Mouse (Mus musculus): ENCODE data around the gene Eid2.
A peak's percentile ranks its signal among the peaks of the same experiment; 100 is the strongest.
"Not testable (repeated sequence)": the region's sequence is repeated elsewhere in the genome, so short reads cannot be mapped to it uniquely, and the experiment has no call there.

Gene Eid2

DNA sequence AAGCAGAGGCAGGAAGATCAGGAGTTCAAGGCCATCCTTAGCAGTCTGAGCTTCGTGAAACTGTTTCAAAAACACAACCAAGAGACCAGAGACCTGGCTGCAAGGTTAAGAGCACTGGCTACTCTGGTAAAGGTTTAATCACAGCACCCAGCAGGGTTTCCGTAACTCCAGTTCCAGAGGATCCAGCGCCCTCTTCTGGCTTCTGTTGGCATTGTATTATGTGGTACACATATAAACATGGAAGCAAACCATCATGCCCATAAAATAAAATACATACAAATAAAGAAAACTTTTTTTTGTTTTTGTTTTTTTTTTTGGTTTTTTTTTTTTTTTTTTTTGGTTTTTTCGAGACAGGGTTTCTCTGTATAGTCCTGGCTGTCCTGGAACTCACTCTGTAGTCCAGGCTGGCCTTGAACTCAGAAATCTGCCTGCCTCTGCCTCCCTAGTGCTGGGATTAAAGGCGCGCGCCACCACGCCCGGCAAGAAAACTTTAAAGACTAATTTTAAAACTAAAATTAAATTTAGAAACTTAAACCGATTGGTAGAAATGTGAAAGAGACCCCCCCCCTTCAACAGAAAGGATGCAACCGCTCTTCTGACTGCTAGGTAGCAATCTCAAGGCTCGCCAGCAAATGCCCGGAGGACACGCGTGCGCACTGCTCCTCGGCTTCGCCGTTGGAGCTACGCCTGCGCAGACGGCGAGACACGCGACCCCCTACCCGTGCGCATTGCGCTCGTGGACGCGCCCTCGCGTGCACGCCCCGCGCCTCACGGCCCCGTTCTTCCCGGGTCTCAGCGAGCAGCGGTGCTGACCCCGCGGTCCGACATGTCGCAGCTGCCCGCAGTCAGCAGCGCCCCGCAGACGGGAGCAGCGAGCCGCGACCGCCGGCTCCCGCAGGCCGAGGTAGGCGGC, at the start of gene Eid2:
Eid2 (plus strand) TSS at position 753 of the 913 bp plus-strand sequence.
- DNase-seq (ENCODE audit: low read depth) = peak; percentile 59

DNA sequence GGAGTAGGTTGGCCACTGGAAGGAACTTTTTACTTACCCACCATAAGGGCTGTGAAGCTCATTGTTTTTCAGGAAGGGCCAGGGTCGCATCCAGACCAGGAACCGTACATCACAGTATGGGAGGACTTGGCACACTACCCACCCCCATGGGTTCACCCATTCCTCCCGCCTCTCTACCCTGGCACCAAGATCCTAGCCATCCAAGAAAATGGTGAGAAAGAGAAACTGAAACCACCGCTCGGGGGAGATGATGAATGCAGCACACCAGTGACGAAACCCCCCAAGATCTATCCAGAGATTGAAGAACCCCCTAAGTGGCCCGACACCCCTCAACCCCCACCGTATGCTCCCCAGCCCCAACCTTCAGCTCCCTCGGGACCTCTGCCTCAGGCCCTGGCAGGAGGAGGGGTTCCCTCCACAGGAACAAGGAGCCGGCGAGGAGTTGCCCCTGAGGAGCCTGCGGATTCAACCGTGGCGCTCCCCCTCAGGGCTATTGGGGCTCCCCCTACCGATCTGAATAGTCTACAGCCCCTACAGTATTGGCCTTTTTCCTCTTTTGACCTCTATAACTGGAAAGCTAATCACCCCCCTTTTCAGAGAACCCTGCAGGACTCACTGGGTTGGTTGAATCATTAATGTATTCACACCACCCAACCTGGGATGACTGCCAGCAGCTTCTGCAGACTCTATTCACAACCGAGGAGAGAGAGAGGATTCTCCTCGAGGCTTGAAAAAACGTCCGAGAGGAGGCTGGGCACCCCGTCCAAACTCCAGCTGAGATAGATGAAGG, 48.5 kb upstream of the Eid2 start:
- not testable (repeated sequence) for DNase-seq (ENCODE audit: low read depth)

DNA sequence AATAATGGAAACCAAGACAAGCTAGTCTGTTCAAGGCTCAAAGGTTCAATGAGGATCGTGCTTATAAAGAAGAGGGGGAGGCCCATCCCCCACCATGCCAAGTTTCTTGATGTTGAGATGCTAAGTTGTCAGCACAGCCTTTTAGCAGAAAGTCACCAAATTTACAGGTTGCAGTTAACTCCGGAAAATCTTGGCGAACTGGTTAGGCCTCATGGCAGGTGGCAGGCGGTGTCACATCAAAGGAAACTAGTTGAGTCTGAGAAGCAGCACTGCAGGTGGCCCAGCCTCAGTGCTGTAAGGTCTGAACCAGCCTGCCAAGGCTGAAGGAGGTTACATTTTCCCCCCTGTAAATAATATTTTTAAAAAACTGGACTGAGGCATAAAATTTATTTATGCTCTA, 40.8 kb upstream of the Eid2 start:
- not testable (repeated sequence) for DNase-seq (ENCODE audit: low read depth)

DNA sequence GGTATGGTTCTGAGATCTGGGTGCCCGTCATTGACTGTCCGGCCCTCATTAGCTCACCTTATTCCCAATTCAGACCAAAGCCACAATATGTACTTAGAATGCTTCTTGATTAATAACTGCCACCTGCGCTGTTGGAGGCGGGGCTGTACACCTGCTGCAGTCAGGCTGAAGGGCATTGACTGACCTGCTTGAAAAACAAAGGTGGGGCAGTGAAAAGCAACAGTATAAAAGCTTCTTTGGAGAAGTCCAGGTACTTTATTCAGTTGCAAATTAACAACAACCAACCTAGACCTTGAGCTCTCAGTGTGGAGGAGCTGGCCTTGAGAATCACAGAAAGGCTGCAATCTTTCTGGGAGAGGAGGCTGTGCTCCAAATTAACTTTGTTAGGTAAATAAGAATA, 40.3 kb upstream of the Eid2 start:
- not testable (repeated sequence) for DNase-seq (ENCODE audit: low read depth)

DNA sequence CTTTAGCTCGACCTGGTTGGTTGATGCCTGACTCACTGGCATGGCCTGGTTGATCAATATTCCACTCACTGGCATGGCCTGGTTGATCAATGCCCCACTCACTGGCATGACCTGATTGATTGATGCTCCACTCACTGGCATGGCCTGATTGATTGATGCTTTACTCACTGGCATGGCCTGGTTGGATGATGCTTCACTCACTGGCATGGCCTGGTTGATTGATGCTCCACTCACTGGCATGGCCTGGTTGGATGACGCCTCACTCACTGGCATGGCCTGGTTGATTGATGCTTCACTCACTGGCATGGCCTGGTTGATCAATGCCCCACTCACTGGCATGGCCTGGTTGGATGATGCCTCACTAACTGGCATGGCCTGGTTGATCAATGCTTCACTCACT, 23.7 kb upstream of the Eid2 start:
- DNase-seq (ENCODE audit: low read depth) = not testable (repeated sequence)

DNA sequence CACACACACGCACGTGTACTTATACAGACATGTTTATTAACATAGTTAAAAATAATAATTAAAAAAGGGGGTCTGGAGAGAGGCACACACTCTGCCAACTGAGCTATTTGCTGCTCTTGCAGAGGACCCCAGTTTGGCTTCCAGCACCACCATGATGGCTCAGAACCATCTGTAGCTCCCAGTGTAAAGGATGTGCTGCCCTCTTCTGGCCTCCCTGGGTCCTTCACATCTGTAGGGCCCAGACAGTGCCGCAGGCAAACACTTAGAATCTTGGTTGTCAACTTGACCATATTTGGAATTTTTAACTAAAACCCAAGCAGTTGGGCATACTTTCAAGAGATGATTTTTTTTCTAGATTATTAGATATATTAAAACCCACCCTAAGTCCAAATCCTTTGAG, 18.7 kb upstream of the Eid2 start:
- DNase-seq (ENCODE audit: low read depth) = no peak

DNA sequence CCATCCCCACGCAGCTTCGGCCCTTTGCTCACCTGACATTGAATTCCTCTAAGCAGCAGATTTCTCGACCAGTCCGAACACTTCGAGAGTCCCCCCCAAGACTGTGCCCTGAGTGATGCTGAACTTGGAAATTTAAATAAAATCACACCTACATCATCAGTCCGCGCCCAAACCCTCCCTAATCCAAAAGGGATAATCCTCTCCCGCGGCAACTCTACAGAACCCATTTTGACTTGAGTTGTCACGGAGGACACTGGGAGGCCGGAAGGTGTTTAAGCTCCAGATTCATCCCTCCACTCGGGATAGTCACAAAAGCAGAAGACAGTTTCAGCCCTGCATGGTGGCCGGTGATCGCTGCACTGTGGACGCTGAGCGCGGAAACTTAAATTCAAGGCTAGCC, 15.7 kb upstream of the Eid2 start:
- no peak for DNase-seq (ENCODE audit: low read depth)

DNA sequence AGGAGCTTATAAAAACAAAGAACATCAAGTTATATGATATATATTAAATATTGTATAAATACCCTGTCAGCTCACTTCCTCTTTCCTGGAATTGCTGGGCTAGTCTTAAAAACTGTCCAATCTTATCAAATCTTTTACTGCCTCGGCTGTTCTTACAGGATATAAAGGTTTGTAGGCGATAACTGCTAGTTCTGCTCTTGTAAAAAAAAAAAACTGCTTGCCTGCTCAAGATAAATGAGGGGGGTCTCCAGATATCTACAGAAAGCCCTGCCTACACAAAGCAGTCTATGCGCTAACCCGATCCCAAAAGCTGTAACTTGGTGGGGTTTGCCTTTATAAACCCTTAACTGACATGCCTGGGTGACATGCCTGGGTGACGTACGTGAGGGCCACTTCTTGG, 13.1 kb upstream of the Eid2 start:
- no peak for DNase-seq (ENCODE audit: low read depth)

DNA sequence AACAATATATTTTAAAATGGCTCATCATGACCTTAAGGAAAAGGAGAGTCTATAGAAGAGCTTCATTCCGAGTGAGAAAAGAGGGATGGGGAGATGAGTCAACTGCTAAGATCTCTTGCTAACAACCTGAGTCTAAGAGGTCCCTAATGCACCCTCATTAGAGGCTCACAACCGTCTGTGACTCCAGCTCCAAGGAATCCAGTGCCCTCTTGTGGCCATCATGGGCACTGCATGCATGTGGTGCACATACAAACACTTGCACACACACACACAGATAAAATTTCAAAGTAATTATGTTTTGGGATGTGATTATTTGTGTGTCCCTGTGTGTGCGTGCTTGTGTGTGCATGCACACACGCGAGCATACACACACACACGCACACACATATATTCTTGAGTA, 12.2 kb upstream of the Eid2 start:
- peak; percentile 39 for DNase-seq (ENCODE audit: low read depth)

DNA sequence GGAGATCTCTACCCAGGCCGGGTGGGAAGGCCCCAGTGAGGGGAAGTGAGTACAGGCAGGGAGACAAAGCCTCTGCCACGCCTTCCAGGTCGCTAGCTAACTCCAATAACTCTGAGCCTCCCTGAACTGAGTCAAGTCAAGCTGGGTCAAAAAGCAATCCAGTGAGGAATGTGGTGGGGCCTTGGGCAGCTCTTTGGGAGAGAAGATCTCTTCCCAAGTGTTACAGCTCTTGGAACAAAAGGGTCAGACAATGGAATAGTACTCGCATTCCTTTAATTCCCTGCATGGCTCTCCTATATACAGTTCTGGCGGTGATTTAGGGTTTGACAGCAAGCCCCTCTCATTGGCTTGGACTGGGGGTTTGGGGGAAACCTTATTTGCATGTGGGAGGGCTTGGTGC, 4.8 kb upstream of the Eid2 start:
- DNase-seq (ENCODE audit: low read depth) = no peak

DNA sequence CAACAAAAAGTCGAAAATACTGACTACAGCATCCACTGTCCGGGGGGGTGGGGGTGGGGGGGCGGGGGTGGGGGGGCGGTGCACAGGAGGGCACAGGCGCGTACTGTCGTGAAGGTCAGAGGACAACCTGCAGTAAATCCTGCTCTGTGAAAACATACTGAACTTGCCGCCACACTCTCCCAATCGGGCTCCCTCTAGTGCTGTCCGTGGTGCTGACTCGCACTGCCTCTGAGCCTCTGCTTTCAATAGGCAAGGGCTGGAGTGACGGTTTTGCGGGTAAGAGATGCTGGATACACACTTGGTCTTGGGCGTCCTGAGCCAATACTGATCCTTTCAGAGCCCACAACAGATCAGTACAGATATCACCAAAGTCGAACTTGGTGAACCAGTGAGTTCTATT, 3.9 kb upstream of the Eid2 start:
- DNase-seq (ENCODE audit: low read depth) = peak; percentile 73

DNA sequence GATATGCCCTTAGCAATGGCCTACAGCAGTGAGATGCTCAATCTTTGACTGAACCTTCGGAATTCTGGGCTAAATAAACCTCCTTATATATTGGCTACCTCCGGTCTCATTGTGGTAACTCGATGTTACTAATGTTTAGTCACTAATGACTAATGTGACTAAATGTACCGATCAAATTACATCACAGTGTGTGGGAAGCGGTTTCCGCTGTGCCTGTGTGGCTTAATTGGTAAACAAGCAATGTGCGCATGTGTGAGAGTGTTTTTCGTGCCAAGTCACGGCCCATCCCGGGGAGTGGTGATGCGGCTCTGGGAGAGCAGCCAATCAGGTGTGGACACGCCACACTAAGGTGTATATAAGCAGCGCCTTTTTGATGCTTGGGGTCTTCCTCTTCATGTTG, 2.3 kb upstream of the Eid2 start:
- no peak for DNase-seq (ENCODE audit: low read depth)

DNA sequence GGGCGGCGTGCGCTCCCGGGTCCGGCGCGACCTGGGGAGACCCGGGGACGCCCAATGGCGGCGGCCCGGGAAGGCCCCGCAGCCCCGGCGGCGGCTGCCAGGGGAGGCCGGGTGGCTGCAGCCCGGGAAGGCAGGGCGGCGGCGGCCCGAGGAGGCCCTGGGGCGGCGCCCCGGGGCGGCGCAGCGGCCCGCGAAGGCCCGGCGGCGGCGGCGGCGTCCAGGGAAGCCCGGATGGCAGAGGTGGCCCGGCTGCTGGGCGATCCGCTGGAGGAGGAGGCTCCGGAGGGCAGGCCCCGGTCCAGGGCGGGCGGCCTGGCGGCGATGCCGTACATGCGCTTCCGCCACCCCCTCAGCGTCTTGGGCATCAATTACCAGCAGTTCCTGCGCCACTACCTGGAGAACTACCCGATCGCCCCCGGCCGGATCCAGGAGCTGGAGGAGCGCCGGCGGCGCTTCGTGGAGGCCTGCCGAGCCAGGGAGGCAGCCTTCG, 406 bp downstream of the Eid2 start:
- DNase-seq (ENCODE audit: low read depth) = peak; percentile 39

DNA sequence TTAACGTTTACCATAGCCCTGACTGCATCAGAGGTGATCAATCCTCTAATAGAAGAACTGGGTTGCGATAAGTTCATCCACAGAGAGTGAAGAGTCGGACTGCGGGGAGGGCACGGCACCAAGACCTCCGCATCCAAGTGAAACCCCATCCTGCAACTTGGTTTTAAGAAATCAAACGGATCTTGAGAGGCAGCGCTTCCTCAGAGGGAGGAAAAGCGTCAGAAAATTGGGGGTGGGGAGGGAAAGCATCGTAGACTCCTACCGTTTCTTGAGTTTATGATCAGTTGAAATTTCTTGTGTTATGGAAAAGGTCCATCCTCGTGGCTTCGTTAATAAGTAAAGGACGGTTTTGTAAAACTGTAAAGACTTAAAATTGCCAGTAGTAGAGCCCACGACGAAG, 895 bp downstream of the Eid2 start:
- no peak for DNase-seq (ENCODE audit: low read depth)

DNA sequence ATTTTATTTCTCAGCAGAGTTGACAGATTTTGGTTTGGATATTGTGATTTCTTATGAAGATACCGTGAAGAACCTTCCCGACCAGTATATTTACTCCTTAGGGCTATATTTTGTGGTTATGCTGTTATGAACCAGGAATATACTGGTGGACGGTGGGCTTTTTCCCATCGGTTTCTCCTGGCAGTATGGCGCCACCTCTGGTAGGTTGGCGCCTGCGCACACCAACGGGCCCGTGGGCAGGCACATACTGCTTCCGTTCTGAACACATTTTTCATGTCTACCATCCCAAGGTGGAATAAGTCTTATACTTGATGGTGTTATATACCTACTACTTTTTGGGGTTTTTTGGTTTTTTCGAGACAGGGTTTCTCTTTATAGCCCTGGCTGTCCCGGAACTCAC, 1.7 kb downstream of the Eid2 start:
- peak; percentile 32 for DNase-seq (ENCODE audit: low read depth)

DNA sequence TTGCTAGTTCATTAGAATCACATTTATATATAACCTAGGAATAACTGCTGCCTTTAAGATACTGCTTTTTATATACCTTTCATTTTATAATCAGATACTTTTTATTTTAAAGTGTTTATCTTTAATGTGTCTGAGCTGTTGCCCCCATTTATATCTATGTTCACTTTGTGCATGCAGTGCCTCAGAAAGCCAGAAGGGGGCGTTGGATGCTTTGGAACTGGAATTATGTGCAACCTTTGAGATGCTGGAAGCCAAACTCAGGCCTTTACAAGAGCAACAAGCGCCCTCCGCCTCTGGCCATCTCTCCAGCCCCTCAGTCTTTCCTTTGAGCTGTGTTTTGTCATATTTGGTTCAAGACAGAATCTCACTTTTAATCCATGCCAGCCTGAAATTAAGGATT, 4.1 kb downstream of the Eid2 start:
- peak; percentile 43 for DNase-seq (ENCODE audit: low read depth)

DNA sequence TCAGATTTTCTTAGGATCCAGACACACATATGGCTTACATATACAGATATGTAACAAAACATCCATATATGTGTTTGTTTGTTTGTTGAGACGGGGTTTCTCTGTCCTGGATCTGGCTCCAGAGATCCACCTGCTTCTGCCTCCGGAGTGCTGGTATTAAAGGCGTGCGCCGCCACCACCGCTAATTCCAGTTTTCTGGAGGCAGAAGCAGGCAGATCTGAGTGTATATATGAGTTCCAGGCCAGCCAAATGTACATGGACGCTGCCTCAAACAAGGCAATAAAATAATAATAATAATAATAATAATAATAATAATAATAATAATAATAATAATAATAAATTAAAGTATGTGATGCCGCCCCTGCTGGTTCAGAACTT, 9.5 kb downstream of the Eid2 start:
- no peak for DNase-seq (ENCODE audit: low read depth)

DNA sequence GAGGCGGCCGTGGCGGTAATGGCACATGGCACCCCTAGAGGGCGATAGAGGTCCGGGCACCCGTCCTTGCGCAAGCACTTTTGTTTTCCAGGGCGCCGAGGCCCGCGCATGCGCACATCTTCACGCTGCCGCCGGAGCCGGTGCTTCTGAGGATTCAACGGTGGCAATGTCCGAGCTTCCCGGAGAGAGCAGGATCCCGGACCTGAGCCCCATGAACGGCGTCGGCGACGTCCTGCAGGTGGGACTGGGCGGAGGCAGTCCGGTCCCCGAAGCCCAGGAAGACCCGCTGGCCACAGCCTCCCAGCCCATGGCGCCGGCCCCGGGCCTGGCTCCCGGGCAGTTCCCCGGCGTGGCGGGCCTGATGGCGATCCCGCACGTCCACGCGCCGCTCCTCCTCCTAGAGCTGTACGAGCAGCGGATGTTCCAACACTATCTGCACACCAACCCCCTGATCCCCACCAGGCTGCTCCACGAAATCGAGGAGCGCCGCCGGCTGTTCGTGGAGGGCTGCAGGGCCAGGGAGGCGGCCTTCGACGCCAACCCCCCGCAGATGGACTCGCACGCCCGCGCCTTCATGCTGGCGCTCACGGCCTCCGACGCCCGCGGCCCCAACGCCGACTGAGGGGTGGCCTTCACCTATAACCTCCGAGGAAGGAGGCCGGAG, 10.1 kb downstream of the Eid2 start, which contains the start of gene Eid2b:
Eid2b (plus strand) TSS at position 125 of the 664 bp plus-strand sequence.
- DNase-seq (ENCODE audit: low read depth) = peak; percentile 96

DNA sequence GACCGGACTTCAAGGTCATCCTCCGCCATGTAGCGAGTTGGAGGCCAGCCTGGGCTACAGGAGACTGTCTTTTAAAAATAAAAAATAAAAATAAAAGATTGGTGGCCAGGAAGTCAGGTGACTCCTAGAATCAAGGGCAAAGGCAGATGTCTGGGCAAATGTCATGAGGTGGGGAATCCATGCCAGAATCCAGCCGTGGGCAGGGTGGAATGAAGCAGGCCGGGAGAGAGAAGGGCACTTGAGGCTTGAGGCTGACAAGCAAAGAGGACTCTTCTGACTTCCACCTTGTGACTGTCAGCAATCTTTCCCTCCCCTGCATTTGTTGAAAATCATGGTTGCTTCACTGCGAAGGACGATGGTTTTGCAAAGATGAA, 10.6 kb downstream of the Eid2 start:
- no peak for DNase-seq (ENCODE audit: low read depth)

DNA sequence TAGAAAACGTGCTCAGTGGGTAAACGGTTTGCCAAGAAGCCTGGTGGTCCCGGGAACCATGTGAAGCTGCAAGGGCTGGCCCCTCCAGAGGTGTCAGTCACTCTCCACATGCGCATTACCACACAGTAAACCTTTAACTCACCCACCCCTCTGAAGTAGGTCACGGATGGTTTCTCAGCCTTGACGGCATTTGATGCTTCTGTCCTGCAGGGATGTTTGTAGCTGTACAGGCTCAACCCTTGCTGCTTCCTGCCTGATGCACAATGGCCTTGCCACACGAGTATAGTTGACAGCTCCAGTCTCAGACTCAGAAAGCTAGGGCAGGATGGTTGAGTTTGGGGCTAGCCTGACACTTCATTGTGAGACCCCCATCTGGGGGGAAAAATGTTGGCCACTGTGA, 12.9 kb downstream of the Eid2 start:
- DNase-seq (ENCODE audit: low read depth) = no peak

DNA sequence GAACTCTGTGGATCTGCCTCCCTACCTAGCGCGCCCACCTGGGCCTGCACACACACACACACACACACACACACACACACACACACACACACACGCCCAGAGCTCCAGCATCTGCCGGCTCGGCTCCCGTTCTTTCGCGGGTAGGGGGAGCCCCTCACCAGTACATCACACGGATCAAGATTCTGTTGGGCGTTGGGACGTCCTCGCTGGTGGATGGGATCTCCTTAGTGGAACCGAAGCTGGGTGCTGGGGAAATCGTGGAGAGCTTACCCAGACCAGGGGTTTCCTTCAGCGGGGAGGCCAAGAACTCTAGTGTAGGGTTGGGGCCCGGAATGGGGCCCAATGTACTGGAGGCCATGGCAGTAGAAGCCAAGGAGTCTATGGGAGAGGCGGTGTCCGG, 22.5 kb downstream of the Eid2 start:
- DNase-seq (ENCODE audit: low read depth) = no peak

Data from induced T-regulatory cell, adult 2 months (primary cell).